Mouse (Mus musculus): ENCODE data around the gene Sult5a1.
"Not testable (repeated sequence)": the region's sequence is repeated elsewhere in the genome, so short reads cannot be mapped to it uniquely, and the experiment has no call there.

Sult5a1 gene
- long read RNA-seq, experiment 1, partial matches to known transcripts: 1 of 10 reads
- long read RNA-seq, experiment 1, other reads (novel, unspliced or antisense): 6 of 10 reads
- long read RNA-seq, experiment 2, transcript Sult5a1-201 (7 exons, 3,805 nt): major isoform, 11 of 14 reads
- long read RNA-seq, experiment 2, partial matches to known transcripts: 1 of 14 reads
- long read RNA-seq, experiment 2, other reads (novel, unspliced or antisense): 2 of 14 reads

- intact Hi-C loops (cut with DNase I): loop anchor here (5.0 kb wide), 1 partner anchor 51 kb away; no protein-coding TSS in a partner anchor
Observed at GRCm38 (mm10) chr8:123157888-123158465, at the start of gene Sult5a1. Gene Sult5a1 (minus strand): TSS chr8:123158315.

- intact Hi-C loops (cut with DNase I): loop anchor here (5.0 kb wide), 2 partner anchors 96 to 366 kb away; no protein-coding TSS in a partner anchor
Observed at GRCm38 (mm10) chr8:123203571-123203970, 45.5 kb upstream of the Sult5a1 start.

GRCm38 (mm10) chr8:123202288-123202687 is 44.2 kb upstream of the Sult5a1 start:
- intact Hi-C loops (cut with DNase I): loop anchor here (5.0 kb wide), 2 partner anchors 95 to 365 kb away; no protein-coding TSS in a partner anchor

GRCm38 (mm10) chr8:123199864-123200263 is 41.7 kb upstream of the Sult5a1 start:
- intact Hi-C loops (cut with DNase I): loop anchor here (5.0 kb wide), 2 partner anchors 93 to 363 kb away; no protein-coding TSS in a partner anchor

GRCm38 (mm10) chr8:123197016-123197415 is 38.9 kb upstream of the Sult5a1 start:
- intact Hi-C loops (cut with DNase I): not testable (repeated sequence)

- intact Hi-C loops (cut with DNase I): loop anchor here (5.0 kb wide), 1 partner anchor 46 kb away; no protein-coding TSS in a partner anchor
Observed at GRCm38 (mm10) chr8:123193771-123194170, 35.7 kb upstream of the Sult5a1 start.

GRCm38 (mm10) chr8:123191908-123192307 is 33.8 kb upstream of the Sult5a1 start:
- intact Hi-C loops (cut with DNase I): loop anchor here (5.0 kb wide), 1 partner anchor 45 kb away; no protein-coding TSS in a partner anchor

- intact Hi-C loops (cut with DNase I): loop anchor here (5.0 kb wide), 1 partner anchor 43 kb away; no protein-coding TSS in a partner anchor
Observed at GRCm38 (mm10) chr8:123190678-123191077, 32.6 kb upstream of the Sult5a1 start.

GRCm38 (mm10) chr8:123188841-123189240 is 30.7 kb upstream of the Sult5a1 start:
- intact Hi-C loops (cut with DNase I): no loop called here

GRCm38 (mm10) chr8:123188006-123188405 is 29.9 kb upstream of the Sult5a1 start:
- intact Hi-C loops (cut with DNase I): no loop called here

- intact Hi-C loops (cut with DNase I): no loop called here
Observed at GRCm38 (mm10) chr8:123185566-123186409, 27.7 kb upstream of the Sult5a1 start, which contains the start of gene Dpep1. Gene Dpep1 (plus strand): TSS chr8:123186242.

GRCm38 (mm10) chr8:123181391-123181790 is 23.3 kb upstream of the Sult5a1 start:
- intact Hi-C loops (cut with DNase I): no loop called here

- intact Hi-C loops (cut with DNase I): loop anchor here (5.0 kb wide), 1 partner anchor 49 kb away; no protein-coding TSS in a partner anchor
Observed at GRCm38 (mm10) chr8:123156070-123156773, 1.9 kb downstream of the Sult5a1 start.

- intact Hi-C loops (cut with DNase I): loop anchor here (5.0 kb wide), 1 partner anchor 48 kb away; no protein-coding TSS in a partner anchor
Observed at GRCm38 (mm10) chr8:123155177-123155576, 2.9 kb downstream of the Sult5a1 start.

GRCm38 (mm10) chr8:123150737-123151171 is 7.4 kb downstream of the Sult5a1 start:
- intact Hi-C loops (cut with DNase I): no loop called here

- intact Hi-C loops (cut with DNase I): loop anchor here (5.0 kb wide), 2 partner anchors 34 to 46 kb away; no protein-coding TSS in a partner anchor
Observed at GRCm38 (mm10) chr8:123146390-123146789, 11.7 kb downstream of the Sult5a1 start.

GRCm38 (mm10) chr8:123145279-123145678 is 12.8 kb downstream of the Sult5a1 start:
- intact Hi-C loops (cut with DNase I): loop anchor here (5.0 kb wide), 2 partner anchors 33 to 47 kb away; no protein-coding TSS in a partner anchor

- intact Hi-C loops (cut with DNase I): no loop called here
Observed at GRCm38 (mm10) chr8:123141741-123142462, 16.2 kb downstream of the Sult5a1 start.

- intact Hi-C loops (cut with DNase I): no loop called here
Observed at GRCm38 (mm10) chr8:123138741-123139140, 19.4 kb downstream of the Sult5a1 start.

- intact Hi-C loops (cut with DNase I): no loop called here
Observed at GRCm38 (mm10) chr8:123137645-123138077, 20.5 kb downstream of the Sult5a1 start.
